Comparison of ENCODE assay signal across 18 mouse cellular contexts in genomic region chr12:83241022-83241421, GRCm38 (mm10).
DNase-seq lines count a peak whose midpoint lies in the region; ATAC-seq and TF ChIP-seq lines count a peak whose summit lies in the region.
"Had no signal": no experiment of that assay in that cellular context is flagged by ENCODE, and none has a peak within 500 bp of the region (broad histone marks: within the 10 kb centered on the region; RNA-seq: fewer than 3 reads in every experiment).

No protein-coding gene starts in this region.

- TF ChIP-seq CTCF in midbrain, postnatal 0 days (IDR thresholded peaks at IDR 0.05): no peak

- H3K4me1 ChIP-seq in midbrain, embryonic 13.5 days (replicated peaks): peaks cover 8% of the 10 kb centered on the region
- H3K4me1 ChIP-seq in midbrain, postnatal 0 days (ENCODE audit: insufficient read depth, low read length): no peaks in the 10 kb centered on the region
- H3K4me1 ChIP-seq: forebrain, embryonic 13.5 days; limb, embryonic 12.5 days had no signal

- 74% methylated on average over 3 of the region's 3 CpGs for WGBS in midbrain, embryonic 13.5 days
- WGBS in midbrain, postnatal 0 days: 75% methylated on average over 3 of the region's 3 CpGs

- no peak for ATAC-seq in midbrain, embryonic 13.5 days
- no peak for ATAC-seq in midbrain, postnatal 0 days (ENCODE audit: low FRiP score)
- ATAC-seq in megakaryocyte progenitor cell, adult 5-6 weeks (replicated peaks; ENCODE audit: poor library complexity): no peak
- ATAC-seq: forebrain, embryonic 13.5 days; inflammation-experienced regulatory T-cells, adult 6 months; lung, postnatal 0 days had no signal

- no peak overlapping the region for H3K9ac ChIP-seq in midbrain, embryonic 13.5 days (replicated peaks)
- no peak overlapping the region for H3K9ac ChIP-seq in midbrain, postnatal 0 days (replicated peaks; ENCODE audit: low read length, poor library complexity, severe bottlenecking)
- H3K9ac ChIP-seq: forebrain, embryonic 13.5 days; limb, embryonic 12.5 days; liver, embryonic 14.5 days; midbrain, embryonic 12.5 days had no signal

- 0 out of 2 replicates have a peak overlapping the region, but pooled peaks have one; percentile 25 for H3K27ac ChIP-seq in midbrain, embryonic 13.5 days
- no peak overlapping the region; the same call in 1 of the 2 replicates for H3K27ac ChIP-seq in midbrain, postnatal 0 days (ENCODE audit: low read depth, low read length)
- H3K27ac ChIP-seq: forebrain, embryonic 13.5 days; left cerebral cortex, adult 2 months; limb, embryonic 12.5 days; liver, embryonic 14.5 days; midbrain, embryonic 12.5 days had no signal

- peak; percentile 17 for DNase-seq in gastrocnemius, postnatal 14 days
- DNase-seq in gastrocnemius, postnatal 10 days: no peak
- DNase-seq in midbrain, postnatal 0 days (ENCODE audit: low spot score): no peak
- peak; percentile 64 to 67 for DNase-seq in cerebellum, postnatal 25 days
- DNase-seq in retina, embryonic 14.5 days (ENCODE audit: low spot score): peak; percentile 19
- DNase-seq in spleen, adult 18-20 months: no peak
- DNase-seq: embryo, embryonic 11 days; gastrocnemius, postnatal 25 days; thymus, adult 18-20 months had no signal

- intact Hi-C loops in gastrocnemius, postnatal 14 days (cut with DNase I; ENCODE audit: low total_unique reads): no loop called here

- no peaks in the 10 kb centered on the region for H3K27me3 ChIP-seq in midbrain, embryonic 13.5 days
- H3K27me3 ChIP-seq in midbrain, postnatal 0 days (ENCODE audit: insufficient read depth, low read length): no peaks in the 10 kb centered on the region
- H3K27me3 ChIP-seq: forebrain, embryonic 13.5 days; limb, embryonic 12.5 days; midbrain, embryonic 12.5 days had no signal

- no peak overlapping the region for H3K4me3 ChIP-seq in midbrain, embryonic 13.5 days (replicated peaks)
- no peak overlapping the region for H3K4me3 ChIP-seq in midbrain, postnatal 0 days (ENCODE audit: low read depth, low read length)
- H3K4me3 ChIP-seq: forebrain, embryonic 13.5 days; left cerebral cortex, adult 2 months; limb, embryonic 12.5 days; midbrain, embryonic 12.5 days had no signal

- no peaks in the 10 kb centered on the region for H3K36me3 ChIP-seq in midbrain, embryonic 13.5 days
- H3K36me3 ChIP-seq in midbrain, postnatal 0 days (ENCODE audit: insufficient read depth, low read length): no peaks in the 10 kb centered on the region
- H3K36me3 ChIP-seq: limb, embryonic 12.5 days; midbrain, embryonic 12.5 days had no signal

- no peak overlapping the region for H3K4me2 ChIP-seq in midbrain, embryonic 13.5 days (replicated peaks)
- H3K4me2 ChIP-seq in midbrain, postnatal 0 days (ENCODE audit: low read depth, low read length, poor library complexity, severe bottlenecking): no peak overlapping the region
- H3K4me2 ChIP-seq: forebrain, embryonic 13.5 days; limb, embryonic 12.5 days; midbrain, embryonic 12.5 days had no signal

- H3K9me3 ChIP-seq in midbrain, embryonic 13.5 days: no peaks in the 10 kb centered on the region
- H3K9me3 ChIP-seq in midbrain, postnatal 0 days (ENCODE audit: low read length): no peaks in the 10 kb centered on the region
- H3K9me3 ChIP-seq: forebrain, embryonic 13.5 days; limb, embryonic 12.5 days; midbrain, embryonic 12.5 days had no signal

Comparison
In these comparisons a context has a peak if more than half of its experiments do, and no peak if none do; other contexts are left out.
1. DNase-seq: peak in gastrocnemius, postnatal 14 days (single experiment), cerebellum, postnatal 25 days (2 of 2) and retina, embryonic 14.5 days (single experiment); none in gastrocnemius, postnatal 10 days (single experiment), midbrain, postnatal 0 days (single experiment) and spleen, adult 18-20 months (0 of 2).